Mouse (Mus musculus) cerebral cortex, adult 2 months (tissue): ENCODE data around the gene Slc47a1.

Experiments used
- WGBS: fragments of 180-500 bp; shearing (Covaris S2); methylation state at CpG from one replicate; pipeline ENCODE4 v1.1.7; 2018; 5-methylcytosine and 5-hydroxymethylcytosine counted together

The Slc47a1 gene

DNA sequence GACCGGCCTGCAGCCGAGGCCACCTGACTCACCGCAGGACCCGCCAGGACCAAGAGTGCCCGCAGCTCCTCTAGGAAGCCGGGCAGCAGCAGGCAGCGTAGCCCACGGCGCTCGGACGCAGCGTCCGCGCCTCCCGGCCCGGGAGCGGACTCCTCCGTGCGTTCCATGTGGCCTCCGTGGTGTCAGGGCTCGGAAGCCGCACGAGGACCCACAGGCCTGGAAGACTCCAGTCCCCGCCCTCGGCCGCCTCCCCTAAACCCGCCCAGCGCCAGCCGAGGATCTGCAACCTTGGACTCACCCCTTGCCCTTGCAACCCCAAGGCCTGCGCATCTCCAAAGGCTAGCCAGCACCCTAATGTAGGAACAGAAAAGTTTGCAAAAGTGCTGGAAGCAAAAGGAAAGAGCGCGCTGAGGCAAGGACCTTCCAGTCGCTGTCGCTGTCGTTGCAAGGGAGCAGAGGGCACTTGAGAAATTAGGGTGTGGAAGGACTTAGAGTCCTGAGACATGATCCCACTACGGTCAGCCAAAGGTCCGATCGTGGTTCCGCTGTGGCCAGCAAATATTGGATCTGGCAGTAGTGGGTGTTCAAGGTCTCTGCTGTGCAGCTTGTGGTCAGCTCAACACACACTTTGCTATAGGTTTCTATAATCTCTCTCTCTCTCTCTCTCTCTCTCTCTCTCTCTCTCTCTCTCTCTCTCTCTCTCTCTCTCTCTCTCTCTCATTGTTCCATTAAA, at the start of gene Slc47a1:
Slc47a1 (minus strand) TSS at position 465 of the 733 bp plus-strand sequence.
- WGBS = 22% methylated on average over 39 of the region's 39 CpGs

DNA sequence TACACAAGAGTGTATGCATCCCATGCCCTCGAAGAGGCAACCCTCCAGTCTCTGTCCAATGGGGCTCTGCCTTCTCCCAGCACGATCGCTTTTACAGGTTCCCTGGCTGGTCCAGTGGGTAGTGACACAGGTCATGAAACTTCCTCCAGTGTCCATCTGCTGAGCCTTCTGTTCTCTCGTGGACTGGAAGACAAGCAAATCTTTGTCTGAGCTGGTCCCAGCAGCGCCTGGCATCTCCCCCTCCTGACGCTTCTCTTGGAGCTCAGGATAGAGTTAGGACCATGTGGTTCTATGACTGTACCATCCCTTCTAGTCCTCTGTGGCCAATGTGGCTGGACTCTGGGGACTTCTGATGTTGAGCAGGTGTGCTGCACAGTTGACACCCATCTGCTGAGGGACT, 41.1 kb upstream of the Slc47a1 start:
- WGBS = 70% methylated on average over 6 of the region's 6 CpGs

DNA sequence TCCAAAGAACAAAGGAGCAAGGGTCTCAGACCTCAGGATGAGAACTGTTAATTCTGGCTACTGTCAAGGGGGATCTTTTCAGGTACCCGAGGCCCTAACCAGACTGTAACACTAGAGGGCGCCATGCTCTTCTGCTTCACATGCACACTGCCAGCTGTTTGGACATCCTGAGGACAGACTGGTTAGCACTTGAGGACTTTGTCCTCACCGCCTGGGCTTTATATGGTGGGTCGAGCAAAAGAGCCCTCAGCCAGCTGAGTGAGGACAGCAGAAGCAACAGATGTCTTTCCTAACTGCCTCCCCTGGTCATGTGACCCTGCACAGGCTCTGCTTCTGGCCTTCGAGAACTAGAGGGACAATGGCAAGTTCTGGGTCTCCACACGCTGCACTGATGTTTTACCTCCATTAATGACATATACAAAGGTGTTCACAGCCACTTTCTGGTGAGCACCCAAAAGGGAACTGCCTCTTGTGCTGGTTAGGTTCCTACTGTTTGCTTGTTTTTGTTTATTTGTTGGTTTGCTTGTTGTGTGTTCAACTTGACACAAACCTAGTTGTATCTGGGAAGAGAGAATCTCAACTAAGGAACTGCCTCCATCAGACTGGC, 39.9 kb upstream of the Slc47a1 start:
- WGBS = 28% methylated on average over 6 of the region's 6 CpGs

DNA sequence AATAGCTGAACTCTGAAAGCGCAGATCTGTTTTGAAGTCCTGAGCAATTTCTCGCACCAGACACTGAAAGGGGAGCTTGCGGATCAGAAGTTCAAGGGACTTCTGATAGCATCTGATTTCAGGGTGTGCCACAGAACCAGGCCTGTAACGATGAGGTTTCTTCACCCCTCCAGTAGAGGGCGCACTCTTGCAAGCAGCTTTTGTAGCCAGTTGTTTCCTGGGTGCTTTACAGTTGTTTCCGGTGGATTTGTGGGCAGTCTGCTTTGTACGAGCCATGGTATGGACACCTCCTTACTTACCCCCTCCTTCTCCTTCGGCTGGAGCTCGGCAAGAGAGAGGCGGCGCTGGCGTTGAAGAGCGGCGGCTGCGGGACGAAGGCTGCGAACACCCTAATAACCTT, 38.4 kb upstream of the Slc47a1 start:
- WGBS = 88% methylated on average over 17 of the region's 17 CpGs

DNA sequence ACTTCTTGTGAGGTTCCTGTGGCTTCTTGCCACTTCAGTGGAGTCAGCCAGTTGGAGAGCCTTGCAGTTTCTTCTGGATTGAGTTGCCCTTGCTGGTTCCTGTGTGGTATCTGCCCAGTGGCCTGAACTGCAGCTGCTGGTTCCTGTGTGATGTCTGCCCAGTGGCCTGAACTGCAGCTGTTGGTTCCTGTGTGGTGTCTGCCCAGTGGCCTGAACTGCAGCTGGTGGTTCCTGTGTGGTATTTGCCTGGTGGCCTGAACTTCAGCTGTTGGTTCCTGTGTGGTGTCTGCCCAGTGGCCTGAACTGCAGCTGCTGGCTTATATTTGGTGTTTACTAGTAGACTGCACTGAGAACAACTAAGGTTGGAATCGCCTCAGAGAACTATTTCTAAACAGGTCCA, 37.3 kb upstream of the Slc47a1 start:
- WGBS = 88% methylated on average over 1 of the region's 1 CpGs

DNA sequence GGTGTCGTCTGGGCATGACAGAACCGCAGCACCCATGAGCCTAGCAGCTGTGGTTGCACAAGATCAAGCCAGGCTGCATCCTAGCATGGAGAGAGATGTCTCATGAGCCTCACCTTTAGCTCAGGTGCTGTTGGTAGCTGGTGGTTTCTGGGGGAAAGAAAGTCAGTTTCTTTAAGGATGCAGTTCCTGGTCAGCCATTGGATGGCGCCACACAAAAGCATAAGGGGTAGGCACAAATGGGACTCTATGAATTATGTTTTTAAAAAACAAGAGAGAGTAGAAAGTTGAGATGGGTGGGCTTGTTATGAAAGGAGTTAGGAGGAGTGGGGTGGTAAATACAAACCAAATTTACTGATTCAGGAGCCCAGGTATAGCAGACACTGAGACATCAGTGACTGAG, 36.4 kb upstream of the Slc47a1 start:
- WGBS = 81% methylated on average over 3 of the region's 3 CpGs

DNA sequence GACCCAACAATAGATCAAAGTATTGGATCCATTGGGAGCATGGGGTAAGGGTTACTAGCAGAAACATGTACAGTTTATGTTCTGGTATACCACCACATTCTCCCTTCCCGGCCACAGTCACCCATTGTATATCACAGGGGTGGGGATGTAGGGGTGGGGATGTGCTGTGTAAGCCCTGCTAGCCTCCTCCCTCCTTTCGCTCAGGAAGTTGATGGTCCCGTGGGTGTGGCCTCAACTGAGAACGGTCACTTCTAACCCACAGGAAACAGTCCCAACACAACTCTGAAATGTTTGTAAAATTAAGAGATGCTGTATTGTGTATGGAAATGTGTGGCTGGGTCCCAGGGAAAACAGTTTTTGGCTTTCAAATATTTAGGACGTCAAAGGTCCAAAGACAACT, 35.3 kb upstream of the Slc47a1 start:
- WGBS = 66% methylated on average over 5 of the region's 5 CpGs

DNA sequence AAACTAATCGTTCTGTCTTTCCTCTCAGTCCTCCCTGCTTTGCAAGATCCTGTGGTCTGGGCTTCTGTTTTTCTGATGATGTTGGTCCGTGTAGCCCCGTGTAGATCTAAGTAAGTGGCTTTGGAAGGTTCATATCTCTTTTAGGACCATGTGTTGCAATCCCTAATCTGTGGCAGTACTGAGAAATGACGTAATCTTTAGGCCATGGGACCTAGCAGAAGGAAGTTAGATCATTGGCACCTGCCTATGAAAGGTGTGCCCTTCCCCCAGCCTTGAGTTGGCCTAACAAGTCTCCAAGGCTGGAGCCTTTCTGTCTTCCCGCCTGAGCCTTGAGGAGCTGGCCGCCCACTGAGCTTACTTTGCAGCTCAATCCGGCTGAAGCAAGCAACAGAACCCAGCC, 33.7 kb upstream of the Slc47a1 start:
- 70% methylated on average over 7 of the region's 7 CpGs for WGBS

DNA sequence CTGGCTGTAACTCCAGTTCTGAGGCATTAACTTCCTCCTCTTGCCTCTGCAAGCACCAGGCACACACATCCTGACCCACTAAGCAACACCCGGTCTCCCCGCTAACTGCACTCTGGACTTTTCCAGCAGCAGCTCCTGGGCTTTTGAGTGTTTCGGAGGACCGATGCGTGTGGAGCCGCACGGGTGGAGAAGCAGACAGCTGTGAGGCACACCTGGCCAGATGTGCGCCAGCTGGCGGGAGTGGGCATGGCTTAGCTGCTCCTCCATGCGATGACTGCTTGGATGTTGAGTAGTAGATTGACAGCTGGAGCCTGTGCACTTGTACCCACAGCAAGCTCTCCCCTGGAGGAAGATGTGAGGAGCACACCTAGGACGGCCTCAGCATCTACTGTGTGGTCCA, 33.1 kb upstream of the Slc47a1 start:
- 90% methylated on average over 11 of the region's 11 CpGs for WGBS

DNA sequence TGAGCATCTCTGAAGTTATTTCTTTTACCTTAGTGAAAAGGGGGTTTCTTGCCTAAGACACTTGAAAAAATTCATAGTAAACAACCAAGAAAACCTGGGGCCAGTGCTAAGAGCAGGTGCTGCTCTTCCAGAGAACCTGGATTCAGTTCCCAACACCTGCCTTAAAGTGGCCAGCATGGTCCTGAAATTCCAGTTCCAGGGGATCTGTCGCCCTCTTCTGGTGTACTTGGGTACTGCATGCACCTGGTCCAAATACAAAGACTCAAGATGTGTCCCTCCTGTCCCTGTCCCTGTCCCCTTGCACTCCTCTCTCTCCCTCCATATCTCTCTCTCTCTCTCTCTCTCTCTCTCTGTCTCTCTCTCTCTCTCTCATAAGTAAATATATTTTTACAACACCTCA, 32.0 kb upstream of the Slc47a1 start:
- 0% methylated on average over 1 of the region's 1 CpGs for WGBS

DNA sequence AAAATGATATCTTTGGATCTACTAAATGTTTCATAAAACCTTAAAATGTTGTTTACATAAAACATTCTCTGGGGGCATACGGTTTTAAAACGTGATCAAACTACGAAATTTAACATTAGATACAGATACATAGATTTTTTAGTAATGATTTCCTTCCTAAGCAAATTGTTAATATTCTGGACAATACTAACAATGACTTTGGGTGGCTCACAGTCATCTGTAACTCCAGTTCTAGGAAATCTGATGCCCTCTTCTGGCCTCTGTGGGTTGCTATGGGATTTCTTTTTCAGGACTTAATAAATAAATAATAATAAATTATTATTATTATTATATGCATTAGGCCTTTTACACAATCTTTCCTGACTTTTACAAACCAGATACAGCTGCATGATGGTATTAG, 30.9 kb upstream of the Slc47a1 start:
- whole genome bisulfite sequencing = 6% methylated on average over 3 of the region's 3 CpGs

DNA sequence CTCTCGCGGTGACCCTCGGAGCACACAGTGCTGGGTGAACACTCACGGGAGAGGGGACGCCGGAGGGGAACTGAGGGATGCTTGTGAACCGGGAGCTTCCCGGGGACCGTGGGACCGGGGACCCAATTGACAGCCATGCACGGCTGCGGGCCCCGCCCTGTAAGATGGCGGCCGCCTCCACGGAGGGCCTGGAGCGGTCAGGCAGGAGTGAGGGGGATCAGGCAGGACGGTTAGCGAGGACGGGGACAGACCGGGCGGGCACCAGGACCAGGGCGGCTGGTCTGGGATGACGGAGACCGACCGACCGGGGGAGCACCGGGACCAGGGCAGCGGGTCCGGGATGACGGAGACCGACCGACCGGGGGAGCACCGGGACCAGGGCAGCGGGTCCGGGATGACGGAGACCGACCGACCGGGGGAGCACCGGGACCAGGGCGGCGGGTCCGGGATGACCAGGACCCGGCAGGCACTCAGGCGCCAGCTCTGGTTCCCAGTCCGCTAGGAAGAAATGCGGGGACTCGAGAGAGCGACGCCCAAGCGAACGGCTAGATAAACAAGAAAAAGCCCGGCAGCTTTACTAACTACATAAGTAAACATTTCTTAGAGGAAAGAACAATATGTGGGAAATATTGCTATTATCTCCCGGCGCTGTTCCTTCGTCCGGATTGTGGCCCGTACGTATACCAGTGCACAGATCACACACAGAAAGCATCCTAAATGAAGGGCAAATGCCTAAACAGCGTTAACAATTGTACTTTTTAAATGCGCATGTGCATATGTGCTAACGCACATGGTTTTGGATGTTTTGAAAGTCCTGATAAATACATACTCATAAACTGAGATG, 30.3 kb upstream of the Slc47a1 start:
- WGBS = 1% methylated on average over 64 of the region's 64 CpGs

DNA sequence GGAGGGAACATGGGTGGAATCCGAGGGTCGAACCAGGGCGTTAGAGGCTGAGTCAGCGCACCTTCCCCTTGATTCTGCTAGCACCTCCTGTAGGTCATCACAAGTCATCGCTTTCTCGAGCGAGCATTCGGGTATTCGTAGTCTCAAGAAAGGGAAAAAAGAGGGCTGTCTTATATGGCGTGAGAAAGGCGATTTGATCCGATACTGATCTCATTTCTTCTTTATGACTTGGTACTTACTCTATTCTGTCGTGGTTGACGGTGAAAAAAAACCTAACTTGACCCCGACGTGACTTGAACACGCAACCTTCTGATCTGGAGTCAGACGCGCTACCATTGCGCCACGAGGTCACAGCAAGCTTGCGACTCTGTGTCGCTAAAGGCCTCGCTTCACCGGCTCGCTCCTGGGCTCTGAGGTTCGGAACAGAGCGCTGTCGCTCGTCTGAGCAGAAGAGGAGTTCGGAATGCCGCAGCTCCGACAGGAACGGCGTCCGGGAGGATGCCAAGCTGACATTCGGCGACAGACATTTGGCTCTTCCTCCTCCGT, 29.6 kb upstream of the Slc47a1 start:
- 1% methylated on average over 39 of the region's 39 CpGs for WGBS

DNA sequence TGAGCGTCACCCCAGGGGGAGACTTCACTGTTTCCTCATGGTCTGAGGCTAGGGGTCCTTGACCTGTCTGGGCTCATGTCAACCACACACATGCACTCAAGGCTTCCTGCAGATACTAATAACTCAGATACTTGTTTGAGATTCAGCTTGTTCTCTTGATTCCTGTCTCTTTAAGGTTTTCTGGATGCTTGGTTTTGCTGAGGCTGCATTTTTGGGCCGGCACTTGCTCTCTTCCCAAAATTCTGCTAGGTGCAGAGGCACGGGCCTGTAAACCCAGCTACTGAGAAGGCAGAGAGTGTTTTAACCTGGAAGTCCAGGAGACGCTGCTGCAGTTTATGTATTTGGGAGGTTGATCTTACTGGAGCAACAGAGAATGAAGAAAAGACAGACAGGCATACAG, 23.6 kb upstream of the Slc47a1 start:
- WGBS = 87% methylated on average over 4 of the region's 4 CpGs

DNA sequence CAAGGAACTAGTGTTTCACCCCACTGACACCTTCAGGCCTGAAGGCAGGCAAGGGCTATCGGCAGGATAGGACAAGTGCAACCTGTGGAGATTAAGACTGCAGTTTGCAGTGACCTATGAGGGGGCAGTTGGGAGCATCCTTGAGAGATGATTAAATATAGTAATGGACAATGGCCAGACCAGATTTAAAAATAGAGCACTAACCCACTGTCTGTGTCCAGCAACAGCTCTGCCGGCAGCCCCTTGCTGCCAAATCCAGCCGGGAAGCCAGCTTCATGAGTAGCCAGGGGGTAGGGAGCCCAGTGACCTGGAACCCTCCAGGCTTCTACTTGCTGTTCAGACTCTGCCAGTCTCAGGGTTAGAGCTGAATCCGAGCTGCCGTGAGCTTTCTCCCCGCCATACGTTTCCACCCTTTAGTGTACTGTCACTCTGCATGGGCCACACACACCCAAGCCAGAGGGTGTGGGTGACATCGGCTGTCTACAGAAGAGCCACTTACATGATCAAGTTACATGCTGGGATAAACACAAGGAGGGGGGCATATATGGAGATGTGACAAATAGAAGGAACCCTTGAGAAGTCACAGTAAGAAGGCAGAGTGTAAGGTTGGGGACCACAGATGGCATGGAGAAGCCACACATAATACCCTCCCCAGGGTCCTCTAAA, 22.7 kb upstream of the Slc47a1 start:
- WGBS = 84% methylated on average over 8 of the region's 8 CpGs

DNA sequence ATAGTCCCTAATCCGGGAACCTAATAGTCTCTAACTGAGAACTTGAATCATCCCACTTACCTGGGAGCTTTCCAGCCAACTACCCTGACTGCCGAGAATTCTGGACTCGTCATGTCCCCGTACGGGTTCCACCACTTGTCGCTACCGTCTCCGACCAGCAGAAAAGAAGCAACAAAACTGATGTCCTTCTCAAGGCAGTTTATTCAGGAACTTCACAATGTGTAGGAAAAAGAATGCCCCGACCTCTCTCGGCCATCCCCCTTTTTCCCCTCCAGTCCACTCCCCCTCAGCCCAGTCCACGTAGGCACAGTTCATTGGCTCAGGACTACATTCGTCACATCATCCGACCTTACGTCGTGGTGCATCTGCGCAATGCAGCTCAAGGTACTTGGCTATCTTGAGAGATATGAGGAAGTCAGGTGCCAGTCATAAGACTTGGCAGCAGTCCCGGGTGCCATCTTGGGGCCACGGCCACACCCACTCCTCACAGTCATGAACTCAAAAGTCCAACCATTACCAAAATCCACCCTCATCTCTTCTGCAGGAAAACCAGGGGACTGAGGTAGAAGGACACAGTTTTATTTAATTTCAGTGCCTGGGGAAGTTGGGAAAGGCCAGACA, 19.4 kb upstream of the Slc47a1 start:
- 95% methylated on average over 18 of the region's 18 CpGs for WGBS

DNA sequence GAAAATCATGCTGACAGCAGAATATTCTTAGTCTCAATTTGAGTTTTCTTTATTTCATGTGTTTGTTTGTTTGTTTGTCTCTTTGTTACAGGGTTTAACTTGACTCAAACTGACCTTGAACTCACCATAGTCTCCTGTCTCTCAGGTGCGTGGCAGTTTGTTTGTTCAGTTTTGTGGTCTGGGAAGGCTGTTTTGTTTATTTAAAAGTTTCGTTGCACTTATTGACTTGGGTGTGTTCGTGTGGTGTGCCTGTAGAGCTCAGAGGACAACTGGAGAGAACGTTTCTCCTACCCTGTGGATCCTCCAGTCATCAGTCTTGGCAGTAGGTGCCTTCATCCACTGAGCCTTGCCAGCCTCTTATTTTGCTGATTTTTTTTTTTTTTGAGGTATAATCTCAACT, 10.8 kb upstream of the Slc47a1 start:
- 80% methylated on average over 4 of the region's 4 CpGs for WGBS

DNA sequence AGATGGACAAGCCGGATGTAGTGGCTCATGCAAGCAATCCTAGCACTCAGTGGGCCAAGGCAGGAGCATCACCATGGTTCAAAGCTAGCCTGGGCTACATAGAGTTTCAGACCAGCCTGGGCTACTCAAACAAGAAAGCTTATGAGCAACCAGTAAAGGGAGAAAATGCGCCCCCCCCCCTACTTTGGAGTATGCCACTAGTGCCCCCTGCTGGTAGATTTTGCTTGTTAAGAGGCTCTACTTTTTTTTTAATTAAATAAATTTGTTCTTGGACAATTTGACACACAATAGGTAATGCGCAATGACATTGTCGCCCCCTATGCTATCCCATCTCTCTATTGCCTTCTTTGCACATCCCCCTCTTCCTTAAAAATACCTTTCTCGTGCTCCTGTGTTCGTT, 9.9 kb upstream of the Slc47a1 start:
- 58% methylated on average over 6 of the region's 6 CpGs for WGBS

DNA sequence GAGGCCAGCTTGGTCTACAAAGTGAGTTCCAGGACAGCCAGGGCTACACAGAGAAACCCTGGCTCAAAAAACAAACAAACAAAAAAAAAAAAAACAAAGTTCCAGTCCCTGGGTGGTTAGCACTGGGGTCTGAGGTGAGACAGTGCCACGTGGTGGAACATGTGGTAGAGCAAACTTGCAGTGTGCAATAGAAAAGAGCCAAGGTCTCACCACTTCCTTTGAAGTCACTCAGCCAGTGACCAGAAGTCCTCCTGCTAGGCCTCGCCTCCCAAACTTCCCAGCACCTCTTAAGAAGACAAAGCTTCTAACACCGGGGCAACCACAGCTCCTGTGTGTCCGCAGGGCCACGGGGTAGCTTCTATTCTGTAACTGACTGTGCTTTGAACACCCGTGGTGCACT, 9.1 kb upstream of the Slc47a1 start:
- 83% methylated on average over 6 of the region's 6 CpGs for WGBS

DNA sequence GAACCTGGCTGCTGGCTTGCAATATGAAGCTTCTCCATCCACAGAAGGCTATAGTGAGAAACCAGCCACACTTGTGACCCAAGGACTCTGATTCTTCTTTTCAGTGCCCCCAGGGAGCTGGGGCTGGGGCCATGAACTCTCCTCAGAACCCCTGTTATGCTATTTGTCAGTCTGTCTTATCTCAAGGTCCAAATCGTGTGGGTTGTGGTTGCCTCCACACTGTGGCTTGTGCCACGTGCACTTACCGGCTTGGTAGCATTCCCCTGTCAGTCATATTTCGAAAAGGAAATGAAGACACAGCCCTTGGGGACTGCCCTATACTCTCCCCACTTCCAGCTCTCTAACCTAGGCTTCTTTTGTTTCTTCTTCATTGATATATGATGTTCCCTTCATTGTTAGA, 7.6 kb upstream of the Slc47a1 start:
- 83% methylated on average over 4 of the region's 4 CpGs for WGBS

DNA sequence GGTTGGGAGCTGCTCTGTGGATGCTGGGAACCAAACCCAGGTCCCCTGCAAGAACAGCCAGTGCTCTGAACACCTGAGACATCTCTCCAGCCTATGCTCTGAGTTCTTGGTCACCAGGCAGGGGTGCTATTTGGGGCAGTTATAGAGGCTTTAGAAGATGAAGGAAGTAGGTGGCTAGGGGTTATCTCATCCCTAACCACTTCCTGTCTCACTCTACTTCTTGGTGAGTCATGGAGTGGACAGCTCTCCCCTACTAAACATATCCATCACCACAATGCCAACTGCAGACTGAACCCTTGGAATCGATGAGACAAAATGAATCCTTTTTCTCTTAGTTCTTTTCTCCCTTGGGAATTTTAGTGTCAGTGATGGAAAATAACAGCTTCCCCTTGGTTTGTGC, 3.1 kb upstream of the Slc47a1 start:
- WGBS = 86% methylated on average over 1 of the region's 1 CpGs

DNA sequence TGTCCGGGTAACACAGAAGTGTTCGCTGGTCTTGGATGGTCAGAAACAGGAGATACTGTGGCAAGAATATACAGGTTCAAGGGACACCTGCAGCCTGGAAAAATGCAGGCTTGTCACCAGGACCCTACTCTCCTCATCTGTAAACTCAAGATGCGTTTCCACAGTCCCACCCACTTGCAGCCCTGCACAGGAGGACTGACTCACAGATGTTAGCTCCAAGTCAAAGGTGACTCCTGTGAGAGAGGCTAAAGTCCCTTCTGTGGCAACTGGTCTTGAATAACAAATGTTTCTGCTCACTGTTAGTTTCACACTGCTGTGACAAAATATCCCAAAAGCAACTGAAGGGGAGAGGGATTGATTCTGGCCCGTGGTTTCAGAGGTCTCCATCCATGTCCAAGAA, 506 bp upstream of the Slc47a1 start:
- WGBS = 76% methylated on average over 4 of the region's 4 CpGs
